Mouse (Mus musculus) forebrain, embryonic 16.5 days (tissue): ENCODE results near the gene Ccnb3. TPM values are rescaled to one million over a fixed set of nuclear protein-coding genes. Genes with fewer than 3 reads are reported as not detected.

Source experiments
- ATAC-seq: fragments of 200-750 bp; cut with Nextera tagmentation; 2 replicates; pipeline ENCODE4 v1.8.0; 2017; ENCODE audit warnings: mild to moderate bottlenecking, moderate library complexity
- H3K27ac ChIP-seq: fragments of 300-500 bp; sonication (generic); 2 replicates; pipeline ENCODE4 v1.5.1; 2014; ENCODE audit warnings: low read length, control low read depth
- H3K27me3 ChIP-seq: fragments of 300-500 bp; sonication (generic); replicated peaks from 2 replicates; pipeline ENCODE4 v1.6.1; 2014; ENCODE audit warnings: low read length; ENCODE audit not compliant: control insufficient read depth, insufficient read depth
- H3K36me3 ChIP-seq: fragments of 300-500 bp; sonication (generic); 2 replicates; pipeline ENCODE4 v1.6.1; 2014; ENCODE audit not compliant: control insufficient read depth, insufficient read depth
- H3K4me1 ChIP-seq: fragments of 300-500 bp; sonication (generic); replicated peaks from 2 replicates; pipeline ENCODE4 v1.6.1; 2014; ENCODE audit warnings: low read length; ENCODE audit not compliant: control insufficient read depth, insufficient read depth
- H3K4me2 ChIP-seq: fragments of 300-500 bp; sonication (generic); 2 replicates; pipeline ENCODE4 v1.6.1; 2014; ENCODE audit warnings: mild to moderate bottlenecking, low read length, control low read depth
- H3K4me3 ChIP-seq: fragments of 300-500 bp; sonication (generic); replicated peaks from 2 replicates; pipeline ENCODE4 v1.5.1; 2014; ENCODE audit warnings: mild to moderate bottlenecking, low read length, control low read depth
- H3K9ac ChIP-seq: fragments of 300-500 bp; sonication (generic); replicated peaks from 2 replicates; pipeline ENCODE4 v1.6.1; 2014; ENCODE audit warnings: low read depth, low read length, control low read depth
- H3K9me3 ChIP-seq: fragments of 300-500 bp; sonication (generic); 2 replicates; pipeline ENCODE4 v1.6.1; 2016; ENCODE audit warnings: low read length; ENCODE audit not compliant: control insufficient read depth
- WGBS: fragments of 180-500 bp; shearing (Covaris S2); extraction: QIAGEN DNeasy Blood & Tissue Kit; methylation state at CpG from one replicate; pipeline ENCODE4 v1.1.7; 2014; 5-methylcytosine and 5-hydroxymethylcytosine counted together
- polyA plus RNA-seq: library from polyadenylated mRNA; unstranded; fragments of >200 nt; fragmentation: Nextera tagmentation; extraction: Ambion mirVana; gene quantifications from 2 replicates; pipeline ENCODE4 v1.2.1, GENCODE M21; 2015

Ccnb3 gene
- polyA plus RNA-seq, 1 experiment from 2014 or later = not detected

DNA sequence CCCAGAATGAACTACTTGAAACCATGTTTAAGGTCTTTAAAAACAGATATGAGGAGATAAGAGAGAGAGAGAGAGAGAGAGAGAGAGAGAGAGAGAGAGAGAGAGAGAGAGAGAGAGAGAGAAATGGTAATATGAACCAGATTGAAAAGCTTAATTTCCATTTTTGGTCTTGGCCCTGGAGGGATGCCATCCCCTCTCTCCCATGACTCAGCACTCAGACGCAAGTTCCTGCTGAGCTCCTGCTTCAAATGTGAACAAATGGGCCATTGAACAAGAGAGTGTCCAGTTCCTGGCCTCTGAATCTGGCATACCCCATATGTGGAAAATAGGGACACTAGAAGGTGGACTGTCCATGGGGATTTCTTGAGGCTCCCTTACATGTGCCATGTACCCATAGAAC, 69.5 kb downstream of the Ccnb3 start:
- H3K36me3 ChIP-seq = no peaks in the 10 kb centered on the region
- no peak overlapping the region for H3K27ac ChIP-seq
- 100% methylated on average over 1 of the region's 1 CpGs for WGBS
- no peak overlapping the region for H3K4me3 ChIP-seq
- H3K4me1 ChIP-seq = no peaks in the 10 kb centered on the region
- no peaks in the 10 kb centered on the region for H3K9me3 ChIP-seq
- H3K27me3 ChIP-seq = no peaks in the 10 kb centered on the region
- H3K4me2 ChIP-seq = no peak overlapping the region
- no peak for ATAC-seq
- no peak overlapping the region for H3K9ac ChIP-seq

- Histone ChIP-seq H3K9ac (no peak overlapping the region), H3K9me3 (no peaks in the 10 kb centered on the region), H3K27me3 (no peaks in the 10 kb centered on the region), H3K4me3 (no peak overlapping the region), H3K27ac (no peak overlapping the region), H3K4me1 (no peaks in the 10 kb centered on the region), H3K36me3 (no peaks in the 10 kb centered on the region), H3K4me2 (no peak overlapping the region)
- ATAC-seq = no peak
- 90% methylated on average over 3 of the region's 3 CpGs for WGBS
Observed at GRCm38 (mm10) chrX:6968598-6968997, 72.8 kb downstream of the Ccnb3 start.

Other genes with a start within 250 kb of the Ccnb3 start
- not detected in 2 replicates for gene Akap4, start 25.9 kb upstream of the Ccnb3 start, polyA plus RNA-seq